Mouse (Mus musculus) intestine, embryonic 15.5 days (tissue): ENCODE results near the gene Trim15. TPM values are rescaled to one million over a fixed set of nuclear protein-coding genes. Genes with fewer than 3 reads are reported as not detected.
A peak's percentile ranks its signal among the peaks of the same experiment; 100 is the strongest.

ENCODE experiments used
- ATAC-seq: fragments of 200-750 bp; cut with Nextera tagmentation; 2 replicates; pipeline ENCODE4 v1.8.0; 2017; ENCODE audit warnings: moderate TSS enrichment, moderate library complexity
- H3K27ac ChIP-seq: fragments of 300-500 bp; sonication (generic); 2 replicates; pipeline ENCODE4 v1.5.1; 2015; ENCODE audit warnings: mild to moderate bottlenecking, inconsistent platforms
- H3K27me3 ChIP-seq: fragments of 300-500 bp; sonication (generic); replicated peaks from 2 replicates; pipeline ENCODE4 v1.6.1; 2015; ENCODE audit warnings: inconsistent platforms
- H3K36me3 ChIP-seq: fragments of 300-500 bp; sonication (generic); 2 replicates; pipeline ENCODE4 v1.6.1; 2015; ENCODE audit warnings: inconsistent platforms
- H3K4me1 ChIP-seq: fragments of 300-500 bp; sonication (generic); replicated peaks from 2 replicates; pipeline ENCODE4 v1.6.1; 2015; ENCODE audit warnings: inconsistent platforms
- H3K4me2 ChIP-seq: fragments of 300-500 bp; sonication (generic); replicated peaks from 2 replicates; pipeline ENCODE4 v1.6.1; 2015; ENCODE audit warnings: mild to moderate bottlenecking, inconsistent platforms
- H3K4me3 ChIP-seq: fragments of 300-500 bp; sonication (generic); replicated peaks from 2 replicates; pipeline ENCODE4 v1.5.1; 2015; ENCODE audit warnings: inconsistent platforms
- H3K9ac ChIP-seq: fragments of 300-500 bp; sonication (generic); 2 replicates; pipeline ENCODE4 v1.6.1; 2015; ENCODE audit warnings: inconsistent platforms
- H3K9me3 ChIP-seq: fragments of 300-500 bp; sonication (generic); 2 replicates; pipeline ENCODE4 v1.6.1; 2016; ENCODE audit warnings: inconsistent platforms
- WGBS: fragments of 180-500 bp; shearing (Covaris S2); methylation state at CpG from one replicate; pipeline ENCODE4 v1.1.7; 2015; 5-methylcytosine and 5-hydroxymethylcytosine counted together
- polyA plus RNA-seq: library from polyadenylated mRNA; unstranded; fragments of >200 nt; fragmentation: Nextera tagmentation; extraction: Ambion mirVana; gene quantifications from 2 replicates; pipeline ENCODE4 v1.2.1, GENCODE M21; 2015

The Trim15 gene
- polyA plus RNA-seq, 1 experiment from 2014 or later = 4.6 TPM

GRCm38 (mm10) chr17:36861680-36862079, 5.3 kb downstream of the Trim15 start:
- WGBS = 35% methylated on average over 2 of the region's 2 CpGs
- 0 out of 2 replicates have a peak, but pooled peaks cover 3% of the 10 kb centered on the region for H3K4me1 ChIP-seq

GRCm38 (mm10) chr17:36858181-36858580, 8.8 kb downstream of the Trim15 start:
- no peak for ATAC-seq

More at GRCm38 (mm10) chr17:36861680-36862079, 5.3 kb downstream of the Trim15 start:
- H3K4me2 ChIP-seq = no peak overlapping the region
- no peaks in the 10 kb centered on the region for H3K27me3 ChIP-seq
- H3K27ac ChIP-seq = no peak overlapping the region
- H3K36me3 ChIP-seq = peaks cover 14% of the 10 kb centered on the region
- H3K4me3 ChIP-seq = no peak overlapping the region
- H3K9ac ChIP-seq = no peak overlapping the region
- H3K9me3 ChIP-seq = no peaks in the 10 kb centered on the region
- ATAC-seq = peak; percentile 86

GRCm38 (mm10) chr17:36856236-36856635, 10.8 kb downstream of the Trim15 start:
- Histone ChIP-seq H3K27me3 (no peaks in the 10 kb centered on the region), H3K27ac (no peak overlapping the region), H3K4me3 (no peak overlapping the region), H3K4me2 (no peak overlapping the region), H3K36me3 (peaks cover 31% of the 10 kb centered on the region), H3K4me1 (peaks cover 5% of the 10 kb centered on the region; the same call in 1 of the 2 replicates), H3K9ac (no peak overlapping the region), H3K9me3 (no peaks in the 10 kb centered on the region)
- WGBS = 91% methylated on average over 4 of the region's 4 CpGs
- ATAC-seq = no peak

More at GRCm38 (mm10) chr17:36858181-36858580, 8.8 kb downstream of the Trim15 start:
- Histone ChIP-seq H3K27ac (no peak overlapping the region), H3K9me3 (no peaks in the 10 kb centered on the region), H3K4me2 (no peak overlapping the region), H3K4me3 (no peak overlapping the region), H3K9ac (no peak overlapping the region), H3K27me3 (no peaks in the 10 kb centered on the region), H3K4me1 (0 out of 2 replicates have a peak, but pooled peaks cover 3% of the 10 kb centered on the region), H3K36me3 (peaks cover 21% of the 10 kb centered on the region)
- WGBS = 92% methylated on average over 3 of the region's 3 CpGs

- Histone ChIP-seq H3K27me3 (no peaks in the 10 kb centered on the region), H3K36me3 (peaks cover 36% of the 10 kb centered on the region), H3K4me1 (peaks cover 10% of the 10 kb centered on the region), H3K4me3 (no peak overlapping the region), H3K9ac (no peak overlapping the region), H3K4me2 (no peak overlapping the region), H3K27ac (no peak overlapping the region), H3K9me3 (no peaks in the 10 kb centered on the region)
- WGBS = 92% methylated on average over 3 of the region's 3 CpGs
- ATAC-seq = no peak
Observed at GRCm38 (mm10) chr17:36855484-36855883, 11.5 kb downstream of the Trim15 start.

- Histone ChIP-seq H3K4me3 (no peak overlapping the region), H3K27me3 (no peaks in the 10 kb centered on the region), H3K4me2 (no peak overlapping the region), H3K36me3 (peaks cover 22% of the 10 kb centered on the region), H3K4me1 (peaks cover 12% of the 10 kb centered on the region), H3K27ac (no peak overlapping the region), H3K9ac (no peak overlapping the region), H3K9me3 (no peaks in the 10 kb centered on the region)
- ATAC-seq = peak; percentile 21
- WGBS = 71% methylated on average over 5 of the region's 5 CpGs
Observed at GRCm38 (mm10) chr17:36851627-36852026, 15.4 kb downstream of the Trim15 start.

DNA sequence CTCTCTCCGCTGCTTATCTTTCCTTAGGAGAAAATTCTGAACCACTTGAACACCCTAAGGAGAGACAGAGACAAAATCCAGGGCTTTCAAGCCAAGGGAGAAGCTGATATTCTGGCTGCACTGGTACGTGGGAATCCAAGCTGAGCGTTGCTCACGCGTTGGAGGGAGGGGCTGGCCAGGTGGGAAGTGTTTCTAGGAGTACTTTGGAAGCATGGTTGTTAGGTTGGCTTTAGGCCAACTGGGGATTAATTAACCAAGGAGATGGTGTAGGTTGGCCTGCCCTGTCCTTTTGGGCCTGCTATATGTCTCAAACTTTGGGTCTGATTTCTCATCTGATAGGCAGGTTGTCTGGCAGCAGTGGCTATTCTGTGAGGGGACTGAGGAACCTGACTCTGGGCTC, 15.8 kb downstream of the Trim15 start:
- H3K4me3 ChIP-seq = no peak overlapping the region
- no peak overlapping the region for H3K4me2 ChIP-seq
- no peak overlapping the region for H3K27ac ChIP-seq
- WGBS = 53% methylated on average over 5 of the region's 5 CpGs
- no peaks in the 10 kb centered on the region for H3K9me3 ChIP-seq
- ATAC-seq = peak; percentile 69
- no peak overlapping the region for H3K9ac ChIP-seq
- H3K36me3 ChIP-seq = peaks cover 20% of the 10 kb centered on the region; the same call in 1 of the 2 replicates
- no peaks in the 10 kb centered on the region for H3K27me3 ChIP-seq
- H3K4me1 ChIP-seq = peaks cover 12% of the 10 kb centered on the region

- Histone ChIP-seq H3K9me3 (no peaks in the 10 kb centered on the region), H3K4me2 (no peak overlapping the region)
- WGBS = 62% methylated on average over 2 of the region's 2 CpGs
Observed at GRCm38 (mm10) chr17:36849992-36850391, 17.0 kb downstream of the Trim15 start.

DNA sequence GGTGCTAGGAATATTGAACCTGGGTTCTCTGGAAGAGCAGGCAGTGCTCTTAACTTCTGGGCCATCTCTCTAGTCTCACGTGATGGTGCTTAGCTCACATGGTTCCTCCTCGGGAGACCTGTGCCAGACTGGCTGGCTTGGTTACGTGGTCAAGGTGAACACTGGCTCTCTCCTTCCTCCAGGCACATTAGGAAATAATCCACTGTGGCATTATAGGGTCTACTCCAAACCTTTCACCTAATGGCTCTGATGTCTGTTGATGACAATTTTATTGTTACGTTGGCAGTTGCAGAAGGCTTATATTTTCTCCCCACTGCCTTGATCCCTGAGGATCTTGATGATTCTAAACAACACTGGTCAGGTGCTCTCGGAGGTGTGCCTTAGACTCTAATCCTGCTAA, 18.1 kb downstream of the Trim15 start:
- Histone ChIP-seq H3K9ac (no peak overlapping the region), H3K36me3 (peaks cover 15% of the 10 kb centered on the region; the same call in 1 of the 2 replicates), H3K4me2 (no peak overlapping the region), H3K27ac (no peak overlapping the region), H3K9me3 (no peaks in the 10 kb centered on the region), H3K4me3 (no peak overlapping the region), H3K27me3 (no peaks in the 10 kb centered on the region), H3K4me1 (peaks cover 12% of the 10 kb centered on the region)
- WGBS = 80% methylated on average over 5 of the region's 5 CpGs
- no peak for ATAC-seq

More at GRCm38 (mm10) chr17:36849992-36850391, 17.0 kb downstream of the Trim15 start:
- peak; percentile 57 for ATAC-seq
- H3K4me3 ChIP-seq = no peak overlapping the region
- peaks cover 12% of the 10 kb centered on the region for H3K4me1 ChIP-seq
- H3K27me3 ChIP-seq = no peaks in the 10 kb centered on the region
- no peak overlapping the region for H3K27ac ChIP-seq
- peaks cover 20% of the 10 kb centered on the region; the same call in 1 of the 2 replicates for H3K36me3 ChIP-seq
- no peak overlapping the region for H3K9ac ChIP-seq

GRCm38 (mm10) chr17:36844725-36845124, 22.3 kb downstream of the Trim15 start:
- H3K9ac ChIP-seq = no peak overlapping the region
- no peak overlapping the region for H3K4me2 ChIP-seq
- 76% methylated on average over 1 of the region's 1 CpGs for WGBS
- no peak overlapping the region for H3K4me3 ChIP-seq
- H3K4me1 ChIP-seq = 0 out of 2 replicates have a peak, but pooled peaks cover 3% of the 10 kb centered on the region
- no peaks in the 10 kb centered on the region for H3K9me3 ChIP-seq
- H3K36me3 ChIP-seq = no peaks in the 10 kb centered on the region
- H3K27me3 ChIP-seq = no peaks in the 10 kb centered on the region
- no peak for ATAC-seq
- no peak overlapping the region for H3K27ac ChIP-seq

- Histone ChIP-seq H3K9me3 (no peaks in the 10 kb centered on the region), H3K4me3 (no peak overlapping the region), H3K9ac (no peak overlapping the region), H3K27me3 (no peaks in the 10 kb centered on the region), H3K4me1 (0 out of 2 replicates have a peak, but pooled peaks cover 3% of the 10 kb centered on the region), H3K4me2 (no peak overlapping the region), H3K36me3 (no peaks in the 10 kb centered on the region), H3K27ac (no peak overlapping the region)
- ATAC-seq = peak; percentile 81
Observed at GRCm38 (mm10) chr17:36844286-36844719, 22.7 kb downstream of the Trim15 start.

- ATAC-seq = no peak
- 0 out of 2 replicates have a peak, but pooled peaks cover 3% of the 10 kb centered on the region for H3K4me1 ChIP-seq
- no peaks in the 10 kb centered on the region for H3K27me3 ChIP-seq
- H3K4me3 ChIP-seq = no peak overlapping the region
- H3K36me3 ChIP-seq = no peaks in the 10 kb centered on the region
- H3K9me3 ChIP-seq = no peaks in the 10 kb centered on the region
- H3K27ac ChIP-seq = no peak overlapping the region
- no peak overlapping the region for H3K9ac ChIP-seq
- WGBS = 82% methylated on average over 7 of the region's 7 CpGs
- no peak overlapping the region for H3K4me2 ChIP-seq
Observed at GRCm38 (mm10) chr17:36843696-36844095, 23.3 kb downstream of the Trim15 start.

GRCm38 (mm10) chr17:36840961-36841445, 26.0 kb downstream of the Trim15 start:
- H3K4me3 ChIP-seq = no peak overlapping the region
- H3K9ac ChIP-seq = no peak overlapping the region
- no peak overlapping the region for H3K27ac ChIP-seq
- no peaks in the 10 kb centered on the region for H3K27me3 ChIP-seq
- H3K4me1 ChIP-seq = peaks cover 9% of the 10 kb centered on the region; the same call in 1 of the 2 replicates
- no peaks in the 10 kb centered on the region for H3K9me3 ChIP-seq
- ATAC-seq = no peak
- no peaks in the 10 kb centered on the region for H3K36me3 ChIP-seq
- H3K4me2 ChIP-seq = no peak overlapping the region

DNA sequence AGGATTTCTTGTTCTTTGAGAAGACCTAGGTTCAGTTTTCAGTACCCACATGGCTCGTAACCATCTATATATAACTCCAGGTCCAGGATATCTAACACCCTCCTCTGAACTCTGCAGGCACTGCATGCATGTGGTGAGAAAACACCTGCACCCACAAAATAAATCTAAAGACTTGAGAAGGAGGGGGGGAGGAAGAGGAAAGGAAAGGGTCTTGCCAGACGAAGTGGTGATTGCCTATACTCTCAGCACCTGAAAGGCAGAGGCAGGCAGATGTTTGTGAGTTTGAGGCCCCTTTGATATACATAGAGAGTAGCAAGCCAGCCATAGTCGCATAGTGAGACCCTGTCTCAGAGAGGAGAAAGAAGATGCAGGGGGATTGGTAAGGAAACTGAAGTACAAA, 27.1 kb downstream of the Trim15 start:
- no peak overlapping the region for H3K9ac ChIP-seq
- H3K9me3 ChIP-seq = no peaks in the 10 kb centered on the region
- H3K27me3 ChIP-seq = no peaks in the 10 kb centered on the region
- no peak overlapping the region for H3K4me3 ChIP-seq
- ATAC-seq = no peak
- H3K36me3 ChIP-seq = no peaks in the 10 kb centered on the region
- WGBS = 82% methylated on average over 3 of the region's 3 CpGs
- H3K4me1 ChIP-seq = peaks cover 12% of the 10 kb centered on the region; the same call in 1 of the 2 replicates
- no peak overlapping the region for H3K27ac ChIP-seq
- H3K4me2 ChIP-seq = no peak overlapping the region
